Mouse (Mus musculus) forebrain, embryonic 10.5 days (tissue): Measurements from ENCODE around the gene Il5. TPM values are rescaled to one million over a fixed set of nuclear protein-coding genes. Genes with fewer than 3 reads are reported as not detected.

ENCODE experiments used
- DNase-seq: peaks from one replicate; pipeline ENCODE4 v3.0.0-alpha.2; 2017; ENCODE audit warnings: low spot score; ENCODE audit errors: extremely low spot score
- H3K27ac ChIP-seq: fragments of 300-500 bp; sonication (generic); 2 replicates; pipeline ENCODE4 v1.5.1; 2016; ENCODE audit warnings: mild to moderate bottlenecking
- H3K27me3 ChIP-seq: fragments of 300-500 bp; sonication (generic); 2 replicates; pipeline ENCODE4 v1.6.1; 2016; ENCODE audit warnings: mild to moderate bottlenecking; ENCODE audit not compliant: poor library complexity, severe bottlenecking
- H3K36me3 ChIP-seq: fragments of 300-500 bp; sonication (generic); replicated peaks from 2 replicates; pipeline ENCODE4 v1.6.1; 2016; ENCODE audit warnings: mild to moderate bottlenecking, moderate library complexity
- H3K4me1 ChIP-seq: fragments of 300-500 bp; sonication (generic); 2 replicates; pipeline ENCODE4 v1.6.1; 2016
- H3K4me3 ChIP-seq: fragments of 300-500 bp; sonication (generic); 2 replicates; pipeline ENCODE4 v1.5.1; 2016; ENCODE audit warnings: mild to moderate bottlenecking, moderate library complexity
- H3K9me3 ChIP-seq: fragments of 300-500 bp; sonication (generic); 2 replicates; pipeline ENCODE4 v1.6.1; 2016; ENCODE audit warnings: mild to moderate bottlenecking, moderate library complexity
- WGBS: fragments of 180-500 bp; shearing (Covaris S2); methylation state at CpG from one replicate; pipeline ENCODE4 v1.1.7; 2016; 5-methylcytosine and 5-hydroxymethylcytosine counted together
- microRNA-seq: library from miRNA; unstranded; fragments of <30 nt; microRNA quantifications from one replicate; pipeline ENCODE4, GENCODE M21; 2017
- polyA plus RNA-seq: library from polyadenylated mRNA; unstranded; fragments of >200 nt; fragmentation: Nextera tagmentation; extraction: Ambion mirVana; gene quantifications from 2 replicates; pipeline ENCODE4 v1.2.1, GENCODE M21; 2016

Il5 gene
- polyA plus RNA-seq, 1 experiment from 2014 or later, result 0.11 TPM

- H3K27me3 ChIP-seq, result peaks cover 74% of the 10 kb centered on the region
- WGBS, result 82% methylated on average over 13 of the region's 13 CpGs
These were observed 48.0 kb downstream of the Il5 start for GRCm38 (mm10) chr11:53768422-53769184.

GRCm38 (mm10) chr11:53769185-53769576 is 48.6 kb downstream of the Il5 start:
- H3K36me3 ChIP-seq, result no peaks in the 10 kb centered on the region
- DNase-seq, result no peak
- peaks cover 34% of the 10 kb centered on the region for H3K4me1 ChIP-seq
- H3K9me3 ChIP-seq, result no peaks in the 10 kb centered on the region
- H3K4me3 ChIP-seq, result peak overlapping the region; percentile 67
- H3K27ac ChIP-seq, result peak overlapping the region; percentile 79; the same call in 1 of the 2 replicates
- peaks cover 68% of the 10 kb centered on the region for H3K27me3 ChIP-seq
- WGBS, result 58% methylated on average over 12 of the region's 12 CpGs

More at GRCm38 (mm10) chr11:53768422-53769184, 48.0 kb downstream of the Il5 start:
- DNase-seq, result no peak
- Histone ChIP-seq H3K27ac (no peak overlapping the region), H3K36me3 (no peaks in the 10 kb centered on the region), H3K4me3 (no peak overlapping the region), H3K4me1 (peaks cover 39% of the 10 kb centered on the region), H3K9me3 (no peaks in the 10 kb centered on the region)

GRCm38 (mm10) chr11:53769760-53770124 is 49.1 kb downstream of the Il5 start, which contains the start of gene Irf1:
Gene Irf1 (plus strand): TSS chr11:53770014.
- Histone ChIP-seq H3K9me3 (no peaks in the 10 kb centered on the region), H3K27me3 (peaks cover 62% of the 10 kb centered on the region), H3K4me3 (peak within 1 kb of the TSS; percentile 67), H3K36me3 (peaks cover 2% of the 10 kb centered on the region), H3K4me1 (peaks cover 28% of the 10 kb centered on the region), H3K27ac (peak within 1 kb of the TSS; percentile 79)
- DNase-seq, result peak; percentile 85
- under 1% methylated on average over 40 of the region's 40 CpGs for WGBS

- WGBS, result under 1% methylated on average over 75 of the region's 75 CpGs
- H3K27me3 ChIP-seq, result peaks cover 57% of the 10 kb centered on the region
- H3K4me1 ChIP-seq, result peaks cover 24% of the 10 kb centered on the region
- peak overlapping the region; percentile 79 for H3K27ac ChIP-seq
- peak overlapping the region; percentile 67 for H3K4me3 ChIP-seq
- H3K9me3 ChIP-seq, result no peaks in the 10 kb centered on the region
- H3K36me3 ChIP-seq, result peaks cover 6% of the 10 kb centered on the region
- peak; percentile 59 for DNase-seq
These were observed 49.7 kb downstream of the Il5 start for GRCm38 (mm10) chr11:53770125-53770791.

GRCm38 (mm10) chr11:53771001-53771744 is 50.6 kb downstream of the Il5 start:
- WGBS, result 86% methylated on average over 11 of the region's 11 CpGs
- Histone ChIP-seq H3K27ac (no peak overlapping the region), H3K27me3 (peaks cover 49% of the 10 kb centered on the region), H3K36me3 (peaks cover 10% of the 10 kb centered on the region), H3K4me1 (peaks cover 24% of the 10 kb centered on the region), H3K9me3 (no peaks in the 10 kb centered on the region), H3K4me3 (peak overlapping the region; percentile 67)
- DNase-seq, result no peak

GRCm38 (mm10) chr11:53772536-53772935 is 51.9 kb downstream of the Il5 start:
- peaks cover 15% of the 10 kb centered on the region for H3K36me3 ChIP-seq
- DNase-seq, result no peak
- peaks cover 24% of the 10 kb centered on the region for H3K4me1 ChIP-seq
- H3K4me3 ChIP-seq, result no peak overlapping the region
- H3K27me3 ChIP-seq, result peaks cover 39% of the 10 kb centered on the region
- H3K27ac ChIP-seq, result no peak overlapping the region
- H3K9me3 ChIP-seq, result no peaks in the 10 kb centered on the region
- WGBS, result 79% methylated on average over 9 of the region's 9 CpGs

- DNase-seq, result no peak
- WGBS, result 89% methylated on average over 5 of the region's 5 CpGs
- Histone ChIP-seq H3K9me3 (no peaks in the 10 kb centered on the region), H3K36me3 (peaks cover 15% of the 10 kb centered on the region), H3K4me3 (no peak within 1 kb of the TSS), H3K27ac (no peak within 1 kb of the TSS), H3K27me3 (peaks cover 37% of the 10 kb centered on the region), H3K4me1 (peaks cover 24% of the 10 kb centered on the region)
These were observed 52.5 kb downstream of the Il5 start, which contains the start of gene Gm17334 for GRCm38 (mm10) chr11:53773087-53773486. Gene Gm17334 (minus strand): TSS chr11:53773187.

GRCm38 (mm10) chr11:53773641-53774360 is 53.2 kb downstream of the Il5 start:
- 87% methylated on average over 16 of the region's 16 CpGs for WGBS
- Histone ChIP-seq H3K27me3 (peaks cover 29% of the 10 kb centered on the region), H3K4me3 (no peak overlapping the region), H3K36me3 (peaks cover 15% of the 10 kb centered on the region), H3K9me3 (no peaks in the 10 kb centered on the region), H3K4me1 (peaks cover 24% of the 10 kb centered on the region), H3K27ac (no peak overlapping the region)
- no peak for DNase-seq

Small RNA genes within 50 kb of the gene (microRNA-seq; reads per million reads assigned to microRNA genes)
- gene Mir7671, result not detected

Other genes starting within 250 kb of the Il5 start
- gene Gm9945, start 240.6 kb upstream of the Il5 start, polyA plus RNA-seq, result 0.30 TPM in 1 of 2 replicates, not detected in the other
- gene Sowaha, start 240.5 kb upstream of the Il5 start, polyA plus RNA-seq, result 0.46 and 0.97 TPM in 2 replicates
- gene Sept8, start 201.5 kb upstream of the Il5 start, polyA plus RNA-seq, result 22.7 and 22.9 TPM in 2 replicates
- gene Kif3a, start 153.4 kb upstream of the Il5 start, polyA plus RNA-seq, result 78.4 and 82.2 TPM in 2 replicates
- gene Il4, start 102.1 kb upstream of the Il5 start, polyA plus RNA-seq, result 0.77 and 0.96 TPM in 2 replicates
- not detected in 2 replicates for gene Il13, start 86.1 kb upstream of the Il5 start, polyA plus RNA-seq
- gene Rad50, start 13.5 kb upstream of the Il5 start, polyA plus RNA-seq, result 27.4 and 27.8 TPM in 2 replicates
- gene Irf1, start 49.2 kb downstream of the Il5 start, polyA plus RNA-seq, result 3.7 and 4.9 TPM in 2 replicates
- gene Gm17334, start 52.4 kb downstream of the Il5 start, polyA plus RNA-seq, result not detected in 2 replicates
- 0.16 TPM in 1 of 2 replicates, not detected in the other for gene Gm12216, start 138.5 kb downstream of the Il5 start, polyA plus RNA-seq
- 7.0 and 7.7 TPM in 2 replicates for gene Slc22a5, start 170.9 kb downstream of the Il5 start, polyA plus RNA-seq